Mouse (Mus musculus) C2C12 (cell line): ENCODE data around the gene Hes5.

Experiments used
- CEBPB ChIP-seq: IDR thresholded peaks from one replicate; pipeline ENCODE4 v1.6.1; 2011; ENCODE audit warnings: low read depth, mild to moderate bottlenecking, control low read depth, moderate library complexity
- CTCF ChIP-seq: IDR thresholded peaks from one replicate; pipeline ENCODE4 v1.5.1; 2011; ENCODE audit not compliant: control insufficient read depth, insufficient read depth, insufficient read length
- MAX ChIP-seq: IDR thresholded peaks from one replicate; pipeline ENCODE4 v1.6.1; 2011; ENCODE audit warnings: mild to moderate bottlenecking, control low read depth
- MYOD1 ChIP-seq: IDR thresholded peaks from one replicate; pipeline ENCODE4 v1.6.1; 2011; ENCODE audit warnings: low read depth; ENCODE audit not compliant: control insufficient read depth, insufficient read length
- USF1 ChIP-seq: IDR thresholded peaks from one replicate; pipeline ENCODE4 v1.6.1; 2011; ENCODE audit warnings: low read depth, mild to moderate bottlenecking, control low read depth, moderate library complexity

DNA sequence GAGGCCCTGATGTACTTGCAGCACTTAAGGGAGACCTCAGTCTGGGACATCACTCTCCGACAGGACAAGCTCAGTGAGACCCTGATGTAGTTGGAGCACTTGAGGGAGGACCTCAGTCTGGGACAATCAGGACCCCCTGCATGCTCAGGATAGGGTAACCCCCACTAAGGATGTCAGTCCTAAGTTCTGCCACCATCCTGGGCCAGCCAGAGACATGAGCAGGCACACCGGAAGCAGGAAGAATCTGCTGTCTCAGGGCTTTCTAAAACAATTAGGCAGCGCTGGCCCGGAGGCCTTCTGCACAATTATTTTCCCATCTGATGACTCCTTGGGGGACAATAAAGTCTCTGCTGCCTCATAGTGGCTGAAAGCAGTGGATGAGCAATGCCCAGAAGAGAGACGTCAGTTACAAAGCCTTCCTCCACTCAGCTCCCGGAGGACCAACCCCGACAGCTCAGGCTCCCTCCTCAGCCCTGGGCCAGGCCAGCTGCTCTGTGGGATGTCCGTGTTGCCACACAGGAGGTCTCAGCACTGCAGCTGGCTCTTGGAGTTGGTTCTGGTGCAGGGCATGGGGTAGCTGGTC, 35.9 kb downstream of the Hes5 start:
- no peak for TF ChIP-seq CTCF
- TF ChIP-seq USF1: no peak
- no peak for TF ChIP-seq CEBPB
- no peak for TF ChIP-seq MAX
- no peak for TF ChIP-seq MYOD1
